Mouse (Mus musculus): ENCODE measurements around the gene Stard13.

DNA sequence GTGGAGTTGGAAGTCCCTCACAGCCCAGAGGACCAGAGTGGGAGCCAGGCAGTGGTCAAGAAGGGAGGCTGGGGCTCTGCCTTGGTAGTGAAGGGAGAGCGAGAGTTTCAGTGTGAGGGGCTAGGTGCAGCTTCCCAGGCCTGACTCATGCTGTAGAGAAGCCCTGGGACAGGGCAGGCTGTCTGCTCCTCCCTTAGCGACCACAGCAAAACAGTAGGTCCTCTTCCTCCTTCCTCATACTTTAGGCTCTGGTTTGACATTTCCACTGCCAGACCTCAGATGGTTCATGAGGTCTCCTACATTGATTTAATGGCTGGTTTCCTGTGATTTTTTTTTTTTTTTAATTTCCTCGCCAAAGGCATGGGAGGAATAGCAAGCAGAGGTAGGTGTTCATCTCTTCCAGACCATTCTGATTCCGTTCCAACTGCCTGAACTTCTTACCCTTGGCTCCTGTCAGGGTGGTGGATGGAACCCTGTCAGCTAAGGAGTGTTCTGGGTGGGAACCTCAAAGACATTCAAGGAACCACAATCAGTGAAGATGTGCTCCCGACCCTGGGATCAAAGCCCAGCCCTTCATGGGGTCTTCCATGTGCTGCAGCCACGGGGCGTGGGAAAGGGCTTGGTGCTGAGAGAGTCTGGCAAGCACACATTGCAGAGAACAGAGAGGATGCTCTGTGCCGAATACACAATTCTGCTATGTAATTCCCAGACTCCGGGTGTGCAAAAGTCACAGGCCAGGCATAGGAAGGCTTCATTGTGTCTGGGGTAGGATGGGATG lies 147.0 kb downstream of the Stard13 start:
- TF ChIP-seq POLR2A (IDR thresholded peaks at IDR 0.05; ENCODE audit: insufficient read depth, low read length) (no peak), CTCF (IDR thresholded peaks at IDR 0.05; ENCODE audit: low read depth, low read length) (no peak), EP300 (IDR thresholded peaks at IDR 0.05; ENCODE audit: insufficient read depth, low read depth, low read length) (no peak)
